Mouse (Mus musculus) CH12.LX (cell line): ENCODE measurements around the gene Hps4.

ENCODE experiments used
- BHLHE40 ChIP-seq: IDR thresholded peaks from 2 replicates; pipeline ENCODE4 v1.6.1; 2011; ENCODE audit warnings: mild to moderate bottlenecking, low read depth, low read length, improper control_type of control experiment
- CTCF ChIP-seq, 2 experiments: IDR thresholded peaks in 1 of 2; conservative IDR thresholded peaks in 1 of 2; 2 replicates each; pipeline ENCODE4 v1.5.1; 2011 to 2012; ENCODE audit warnings: low read depth in 2 of 2, low read length in 2 of 2, improper control_type of control experiment in 1 of 2, inconsistent platforms in 1 of 2, mild to moderate bottlenecking in 1 of 2, moderate library complexity in 1 of 2
- E2F4 ChIP-seq: IDR thresholded peaks from 2 replicates; pipeline ENCODE4 v1.6.1; 2011; ENCODE audit warnings: low read depth, low read length, improper control_type of control experiment; ENCODE audit not compliant: insufficient replicate concordance
- ETS1 ChIP-seq: conservative IDR thresholded peaks from 2 replicates; pipeline ENCODE4 v1.6.1; 2012; ENCODE audit warnings: low read depth, mild to moderate bottlenecking, inconsistent platforms, low read length, improper control_type of control experiment, moderate library complexity
- HCFC1 ChIP-seq: IDR thresholded peaks from 2 replicates; pipeline ENCODE4 v1.6.1; 2012; ENCODE audit warnings: low read depth, mild to moderate bottlenecking, inconsistent platforms, low read length, improper control_type of control experiment
- MXI1 ChIP-seq: IDR thresholded peaks from 2 replicates; pipeline ENCODE4 v1.6.1; 2011; ENCODE audit warnings: mild to moderate bottlenecking, low read depth, low read length, improper control_type of control experiment
- MYC ChIP-seq: IDR thresholded peaks from 2 replicates; pipeline ENCODE4 v1.6.1; 2011; ENCODE audit warnings: low read depth, mild to moderate bottlenecking, improper control_type of control experiment, low read length
- POLR2A ChIP-seq: IDR thresholded peaks from 2 replicates; pipeline ENCODE4 v1.6.1; 2011; ENCODE audit warnings: low read depth, mild to moderate bottlenecking, improper control_type of control experiment, low read length
- POLR2AphosphoS2 ChIP-seq: IDR thresholded peaks from 2 replicates; pipeline ENCODE4 v1.6.1; 2011; ENCODE audit warnings: low read depth, low read length, improper control_type of control experiment
- TBP ChIP-seq: conservative IDR thresholded peaks from 2 replicates; pipeline ENCODE4 v1.6.1; 2011; ENCODE audit warnings: low read depth, low read length, improper control_type of control experiment
- TCF12 ChIP-seq: IDR thresholded peaks from 2 replicates; pipeline ENCODE4 v1.6.1; 2014; ENCODE audit warnings: low read depth, mild to moderate bottlenecking, inconsistent platforms, low read length, improper control_type of control experiment
- USF1 ChIP-seq: IDR thresholded peaks from 2 replicates; pipeline ENCODE4 v1.6.1; 2014; ENCODE audit warnings: low read depth, mild to moderate bottlenecking, inconsistent platforms, low read length, improper control_type of control experiment
- ZMIZ1 ChIP-seq: IDR thresholded peaks from 2 replicates; pipeline ENCODE4 v1.6.1; 2012; ENCODE audit warnings: low read depth, mild to moderate bottlenecking, inconsistent platforms, low read length, improper control_type of control experiment
- ZNF384 ChIP-seq: IDR thresholded peaks from 2 replicates; pipeline ENCODE4 v1.6.1; 2012; ENCODE audit warnings: low read depth, low read length, improper control_type of control experiment, inconsistent platforms

- TF ChIP-seq ETS1 (no peak), POLR2A (no peak), ZNF384 (no peak), TCF12 (no peak), CTCF (conservative IDR thresholded peaks at IDR 0.05 in 1 of 2, IDR thresholded peaks at IDR 0.05 in 1 of 2; ENCODE audit: low read depth in 2 of 2, low read length in 2 of 2) (no peak), POLR2AphosphoS2 (no peak), HCFC1 (no peak), E2F4 (no peak), TBP (no peak), MXI1 (no peak), ZMIZ1 (no peak), USF1 (no peak), BHLHE40 (no peak), MYC (no peak)
Measured at GRCm38 (mm10) chr5:112355910-112356309, 13.0 kb downstream of the Hps4 start, which contains the start of gene Gm6583.
